Comparison of ENCODE assay signal across 19 mouse cellular contexts in genomic region chr14:105299744-105300255, GRCm38 (mm10).
"Had no signal": no experiment of that assay in that cellular context is flagged by ENCODE, and none has a peak within 500 bp of the region (broad histone marks: within the 10 kb centered on the region; RNA-seq: fewer than 3 reads in every experiment).

No protein-coding gene starts in this region.

- H3K4me3 ChIP-seq: midbrain, embryonic 10.5 days; midbrain, embryonic 12.5 days; myocyte; neural tube, embryonic 13.5 days; neural tube, embryonic 15.5 days; stomach, embryonic 15.5 days had no signal

- H3K4me2 ChIP-seq: lung, embryonic 14.5 days; midbrain, embryonic 12.5 days; neural tube, embryonic 13.5 days; neural tube, embryonic 15.5 days; stomach, embryonic 15.5 days had no signal

- H3K9me3 ChIP-seq: midbrain, embryonic 10.5 days; midbrain, embryonic 12.5 days; neural tube, embryonic 13.5 days; neural tube, embryonic 15.5 days; stomach, embryonic 15.5 days had no signal

- H3K9ac ChIP-seq: lung, embryonic 14.5 days; midbrain, embryonic 12.5 days; neural tube, embryonic 13.5 days; neural tube, embryonic 15.5 days; stomach, embryonic 15.5 days had no signal

- DNase-seq: lung, embryonic 14.5 days; lung, postnatal 10 days; lung, postnatal 4 days; retina, postnatal 1 day; right cerebral cortex, adult 18-20 months; right cerebral cortex, postnatal 25 days; right cerebral cortex, postnatal 4 days; spleen, adult 18-20 months; thymus, adult 2 months; thymus, postnatal 25 days; thymus, postnatal 4 days had no signal

- H3K4me1 ChIP-seq: midbrain, embryonic 12.5 days; neural tube, embryonic 15.5 days; stomach, embryonic 15.5 days had no signal

- H3K27ac ChIP-seq: midbrain, embryonic 10.5 days; midbrain, embryonic 12.5 days; neural tube, embryonic 13.5 days; neural tube, embryonic 15.5 days; stomach, embryonic 15.5 days; stomach, postnatal 0 days had no signal

- H3K27me3 ChIP-seq: midbrain, embryonic 12.5 days; neural tube, embryonic 13.5 days; neural tube, embryonic 15.5 days; stomach, embryonic 15.5 days had no signal

- ATAC-seq: midbrain, embryonic 16.5 days had no signal

- H3K36me3 ChIP-seq: stomach, embryonic 15.5 days had no signal
